Mouse (Mus musculus) thymus, adult 2 months (tissue): ENCODE data around the gene Sap30l.

ENCODE experiments used
- CTCF ChIP-seq: fragments of 200-500 bp; IDR thresholded peaks from 2 replicates; pipeline ENCODE4 v1.5.1; 2012; ENCODE audit warnings: mild to moderate bottlenecking, control low read depth, low read length, moderate library complexity, borderline replicate concordance; ENCODE audit not compliant: control insufficient read depth, poor library complexity, insufficient read depth; ENCODE audit errors: extremely low read depth
- POLR2A ChIP-seq: fragments of 200-500 bp; IDR thresholded peaks from 2 replicates; pipeline ENCODE4 v1.6.1; 2012; ENCODE audit warnings: mild to moderate bottlenecking, low read length, control low read depth, moderate library complexity; ENCODE audit not compliant: control insufficient read depth, poor library complexity, insufficient read depth; ENCODE audit errors: extremely low read depth

GRCm38 (mm10) chr11:57827048-57827914, 25.8 kb downstream of the Sap30l start:
- TF ChIP-seq CTCF (no peak), POLR2A (no peak)
